Mouse (Mus musculus): ENCODE measurements around the gene Zeb2. TPM values are rescaled to one million over a fixed set of nuclear protein-coding genes. Genes with fewer than 3 reads are reported as not detected.

The Zeb2 gene
- polyA plus RNA-seq, 1 experiment from 2014 or later, result 31.5 TPM

DNA sequence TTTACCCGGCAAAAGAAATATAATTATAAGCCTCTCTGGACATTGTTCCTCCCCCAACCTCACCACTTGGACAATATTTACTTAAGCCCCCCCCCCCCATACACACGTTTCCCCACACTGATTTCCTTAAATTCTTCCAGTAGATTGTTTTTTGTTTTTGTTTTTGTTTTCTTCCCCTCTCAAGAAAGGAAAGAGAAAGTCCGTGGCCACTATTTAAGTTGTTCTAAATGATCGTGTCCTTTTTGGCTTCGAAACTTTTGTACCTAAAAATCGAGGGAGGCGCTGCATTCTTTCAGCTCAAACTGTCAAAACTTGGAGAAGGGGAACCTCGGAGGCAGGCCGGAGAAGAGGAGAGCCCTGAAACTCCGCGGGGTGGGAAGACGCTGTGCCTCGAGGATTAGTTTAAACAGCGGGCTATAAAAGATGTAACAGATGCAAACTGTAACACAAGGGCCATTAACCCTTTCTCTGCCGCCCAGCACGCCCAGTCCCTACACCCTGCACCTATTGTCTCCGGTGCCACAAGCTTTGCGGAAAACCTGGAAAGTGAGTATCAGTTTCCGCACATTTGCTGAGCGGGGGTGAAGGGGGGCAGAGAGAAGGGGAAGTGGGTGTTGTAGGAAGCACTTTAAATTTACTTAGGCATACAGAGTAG is 6.3 kb downstream of the Zeb2 start:
- Histone ChIP-seq H3K27me3 (replicated peaks) (no peaks in the 10 kb centered on the region), H3K27ac (peak overlapping the region; percentile 91), H3K4me2 (peak overlapping the region; percentile 94), H3K9me3 (no peaks in the 10 kb centered on the region), H3K4me3 (peak overlapping the region; percentile 75), H3K4me1 (peaks cover 50% of the 10 kb centered on the region), H3K9ac (peak overlapping the region; percentile 79), H3K36me3 (replicated peaks) (no peaks in the 10 kb centered on the region)
- WGBS, result under 1% methylated on average over 20 of the region's 20 CpGs
- no peak for ATAC-seq (replicated peaks)

DNA sequence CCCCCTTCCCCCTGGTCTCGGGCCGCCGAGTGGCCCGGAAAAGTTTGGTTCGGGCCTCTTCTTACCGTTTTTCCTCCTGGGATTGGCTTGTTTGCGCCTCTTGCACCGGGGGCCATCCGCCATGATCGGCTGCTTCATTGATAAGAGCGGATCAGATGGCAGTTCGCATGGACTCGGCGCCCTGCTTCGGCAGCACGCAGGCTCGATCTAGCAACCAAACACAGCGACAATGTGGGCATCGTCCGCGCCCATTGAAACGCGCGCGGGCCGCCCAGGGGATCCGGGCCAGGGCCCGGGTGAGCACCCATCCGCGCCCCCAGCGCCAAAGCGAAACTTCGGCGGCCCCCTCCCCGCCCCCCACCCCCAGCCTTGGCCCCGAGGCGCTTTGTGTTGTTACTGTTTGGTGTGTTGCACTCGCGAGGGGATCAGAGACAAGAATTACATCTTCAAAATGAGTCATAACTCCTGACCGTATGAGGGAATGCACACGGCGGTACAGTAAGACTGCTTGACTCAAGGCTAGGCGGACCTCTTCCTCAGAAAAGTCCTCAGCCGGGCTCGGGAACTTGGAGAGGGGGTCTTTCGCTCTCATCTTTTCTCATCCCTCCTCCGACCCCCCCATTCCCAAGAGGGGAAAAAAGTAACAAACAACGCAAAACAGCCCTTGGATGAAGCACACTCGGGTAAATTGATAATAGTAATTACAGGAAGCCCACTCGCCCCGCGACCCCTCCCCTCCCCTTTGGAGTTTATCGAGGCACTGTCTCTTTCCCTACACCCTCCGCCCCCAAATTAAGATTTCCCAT is 7.0 kb downstream of the Zeb2 start:
- Histone ChIP-seq H3K27ac (peak overlapping the region; percentile 91), H3K36me3 (replicated peaks) (no peaks in the 10 kb centered on the region), H3K9me3 (no peaks in the 10 kb centered on the region), H3K4me3 (peak overlapping the region; percentile 75), H3K4me1 (peaks cover 48% of the 10 kb centered on the region), H3K27me3 (replicated peaks) (no peaks in the 10 kb centered on the region), H3K9ac (peak overlapping the region; percentile 79), H3K4me2 (peak overlapping the region; percentile 94)
- peak; percentile 37 for ATAC-seq (replicated peaks)
- WGBS, result under 1% methylated on average over 54 of the region's 54 CpGs

DNA sequence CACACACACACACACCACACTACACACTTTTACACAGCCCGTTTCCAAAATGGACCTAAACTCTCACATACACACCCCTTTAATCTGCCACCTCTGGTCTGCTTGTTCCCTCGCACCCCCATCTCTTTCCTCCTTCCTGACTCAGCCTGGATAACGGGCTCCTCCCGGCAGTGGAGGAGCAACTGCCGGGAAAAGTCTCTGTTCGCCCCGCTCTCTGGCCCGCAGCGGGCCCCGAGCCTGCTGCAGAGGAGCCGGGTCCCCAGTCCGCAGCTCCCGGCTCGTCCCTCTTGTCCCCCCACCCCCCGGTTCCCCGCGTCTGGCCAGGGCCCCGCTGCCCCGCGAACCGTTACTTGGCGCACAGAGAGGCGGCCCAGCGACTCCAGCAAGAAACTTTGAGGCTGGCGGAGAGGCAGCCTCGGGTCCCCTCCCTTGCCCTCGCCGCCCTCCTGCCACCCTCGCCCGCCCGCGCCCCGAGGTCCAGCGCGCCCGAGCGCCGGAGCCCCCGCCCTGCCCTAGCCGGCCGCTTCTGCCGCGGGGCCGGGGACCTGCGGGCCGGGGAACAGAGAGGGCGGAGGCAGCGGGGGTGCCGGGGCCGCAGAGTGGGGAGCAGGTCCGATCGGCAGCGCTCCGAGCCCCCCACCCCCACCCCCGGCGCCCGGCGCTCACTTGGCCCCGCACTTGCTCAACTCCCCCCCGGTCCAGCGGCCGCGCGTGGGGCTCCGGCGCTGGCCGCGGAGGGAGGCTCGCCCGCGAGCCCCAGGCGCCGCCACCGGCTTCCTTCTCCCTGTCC is 7.8 kb downstream of the Zeb2 start:
- peak; percentile 29 for ATAC-seq (replicated peaks)
- no peaks in the 10 kb centered on the region for H3K27me3 ChIP-seq (replicated peaks)
- no peaks in the 10 kb centered on the region for H3K36me3 ChIP-seq (replicated peaks)
- H3K4me3 ChIP-seq, result peak overlapping the region; percentile 75
- peak overlapping the region; percentile 94 for H3K4me2 ChIP-seq
- peaks cover 50% of the 10 kb centered on the region for H3K4me1 ChIP-seq
- H3K9ac ChIP-seq, result peak overlapping the region; percentile 79
- 1% methylated on average over 48 of the region's 74 CpGs for WGBS
- no peaks in the 10 kb centered on the region for H3K9me3 ChIP-seq
- peak overlapping the region; percentile 91 for H3K27ac ChIP-seq

DNA sequence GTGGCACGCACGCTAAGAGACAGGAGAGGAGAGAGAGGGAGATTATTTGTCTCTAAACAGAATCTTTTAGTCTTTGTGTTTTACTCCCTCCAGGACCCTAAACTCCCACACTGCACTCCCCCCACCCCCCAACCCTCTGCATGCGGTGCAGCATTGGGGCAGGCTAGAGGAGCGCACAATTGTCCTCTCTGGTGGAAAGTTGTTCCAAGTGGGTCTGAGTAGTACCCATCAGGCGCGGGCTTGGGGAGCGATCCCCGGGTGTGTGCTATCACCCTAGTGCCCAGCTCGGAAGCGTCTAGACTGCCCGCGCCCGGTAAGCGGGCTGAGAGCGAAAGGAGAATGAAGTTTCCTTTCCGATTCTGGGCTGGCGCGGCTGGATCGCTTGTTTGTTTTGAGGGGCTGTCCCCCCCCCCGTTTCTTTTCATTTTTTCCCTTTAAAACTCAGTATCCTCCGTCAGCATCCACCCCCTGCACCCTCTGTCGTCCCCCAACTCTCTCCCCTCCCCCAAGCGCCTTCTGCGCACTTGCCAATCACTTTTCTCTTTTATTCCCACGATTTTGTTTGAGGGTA is 8.6 kb downstream of the Zeb2 start:
- peak overlapping the region; percentile 94 for H3K4me2 ChIP-seq
- under 1% methylated on average over 24 of the region's 25 CpGs for WGBS
- H3K4me3 ChIP-seq, result peak overlapping the region; percentile 75
- H3K4me1 ChIP-seq, result peaks cover 50% of the 10 kb centered on the region
- H3K27me3 ChIP-seq (replicated peaks), result no peaks in the 10 kb centered on the region
- peak; percentile 64 for ATAC-seq (replicated peaks)
- H3K27ac ChIP-seq, result peak overlapping the region; percentile 91
- H3K36me3 ChIP-seq (replicated peaks), result no peaks in the 10 kb centered on the region
- H3K9ac ChIP-seq, result peak overlapping the region; percentile 79
- H3K9me3 ChIP-seq, result no peaks in the 10 kb centered on the region

DNA sequence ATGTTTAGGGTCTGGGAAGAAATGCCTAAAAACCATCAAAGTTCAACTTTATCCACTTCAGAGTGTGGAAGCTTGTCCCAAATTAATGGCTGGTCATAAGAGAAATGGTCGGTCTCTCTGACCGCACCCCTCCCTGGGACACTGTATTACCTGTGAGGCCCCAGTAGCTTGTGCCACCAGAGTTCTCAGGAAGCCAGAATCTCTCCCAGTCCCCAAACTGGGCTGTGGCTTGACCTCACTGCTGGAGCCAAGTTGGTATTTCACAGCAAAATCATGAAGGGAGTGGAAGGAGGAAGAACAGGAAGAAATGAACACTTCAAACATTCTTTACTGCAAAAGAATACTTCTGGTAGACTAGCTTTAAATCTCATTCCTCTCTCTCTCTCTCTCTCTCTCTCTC is 9.6 kb downstream of the Zeb2 start:
- H3K27me3 ChIP-seq (replicated peaks), result no peaks in the 10 kb centered on the region
- peak overlapping the region; percentile 75 for H3K4me3 ChIP-seq
- H3K9ac ChIP-seq, result peak overlapping the region; percentile 1; the same call in 1 of the 2 replicates
- peak overlapping the region; percentile 94 for H3K4me2 ChIP-seq
- H3K27ac ChIP-seq, result peak overlapping the region; percentile 91
- no peaks in the 10 kb centered on the region for H3K36me3 ChIP-seq (replicated peaks)
- no peaks in the 10 kb centered on the region for H3K9me3 ChIP-seq
- WGBS, result 16% methylated on average over 2 of the region's 2 CpGs
- peaks cover 56% of the 10 kb centered on the region for H3K4me1 ChIP-seq
- no peak for ATAC-seq (replicated peaks)

DNA sequence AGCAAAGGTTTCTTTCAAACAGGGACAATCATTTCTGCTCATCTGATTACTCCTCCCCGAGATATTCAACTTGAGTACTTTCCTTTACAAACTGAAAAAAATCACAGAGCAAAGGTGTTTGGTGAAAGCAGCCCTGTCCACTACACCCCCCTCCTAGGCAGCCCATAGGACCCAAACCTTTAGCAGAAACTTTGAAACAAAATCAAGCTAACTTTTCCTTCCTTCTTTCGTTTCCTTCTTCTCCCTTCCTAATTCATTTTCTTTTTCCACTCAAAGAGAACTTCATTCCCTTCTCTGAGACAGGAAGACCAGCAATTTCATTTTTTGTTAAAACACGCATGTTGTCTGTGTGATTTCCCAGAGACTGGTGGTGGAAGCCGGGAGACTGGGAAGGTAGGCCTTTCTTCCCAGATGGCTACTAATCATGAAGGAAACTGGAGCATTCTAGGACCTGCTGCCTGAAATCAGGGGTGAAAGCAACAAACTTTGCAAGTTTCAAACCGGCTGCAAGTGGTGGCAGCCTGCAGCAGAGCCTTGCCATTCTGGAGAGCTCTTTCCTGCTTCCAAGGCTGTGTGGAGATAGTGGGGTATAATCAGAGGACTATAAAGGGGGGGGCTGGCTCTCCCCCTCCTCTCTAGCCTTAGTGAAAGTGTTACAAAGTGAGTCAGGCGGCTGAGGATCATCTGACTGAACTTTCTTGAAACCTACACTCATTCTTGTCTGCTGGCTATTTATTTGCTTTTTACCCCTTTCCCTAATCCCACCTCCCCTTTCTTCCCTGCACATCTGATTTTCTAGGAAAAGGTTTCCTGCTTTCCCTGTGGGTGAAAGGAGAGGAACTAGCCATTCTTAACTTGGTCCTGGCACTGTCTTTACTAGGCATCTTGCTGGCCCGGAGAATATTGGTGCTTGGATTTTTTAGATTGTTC is 11.0 kb downstream of the Zeb2 start:
- WGBS, result 32% methylated on average over 7 of the region's 7 CpGs
- Histone ChIP-seq H3K4me1 (peaks cover 66% of the 10 kb centered on the region), H3K9me3 (no peaks in the 10 kb centered on the region), H3K9ac (peak overlapping the region; percentile 20; the same call in 1 of the 2 replicates), H3K27ac (peak overlapping the region; percentile 38; the same call in 1 of the 2 replicates), H3K4me2 (peak overlapping the region; percentile 94), H3K4me3 (peak overlapping the region; percentile 15; the same call in 1 of the 2 replicates), H3K36me3 (replicated peaks) (no peaks in the 10 kb centered on the region), H3K27me3 (replicated peaks) (no peaks in the 10 kb centered on the region)
- no peak for ATAC-seq (replicated peaks)

DNA sequence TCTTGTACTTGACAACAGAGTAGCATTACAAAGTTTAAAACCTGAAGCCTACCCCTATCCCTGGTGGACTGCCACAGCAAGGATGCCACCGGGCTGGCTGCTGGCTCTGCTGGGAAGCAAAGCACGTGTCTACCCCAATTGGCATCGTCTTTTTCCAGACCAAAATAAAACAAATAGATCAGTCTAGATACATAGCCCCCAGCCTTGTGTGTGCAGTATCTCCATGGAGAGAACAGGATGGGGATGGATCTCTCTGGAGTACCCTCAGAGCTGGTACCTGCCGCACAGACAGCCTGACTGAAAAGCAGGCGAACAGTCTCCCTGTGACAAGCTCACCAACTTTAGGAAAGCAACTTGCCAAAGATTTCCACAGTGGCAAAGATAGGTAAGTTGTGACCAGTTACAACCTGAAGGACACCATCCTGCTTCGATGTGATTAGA is 11.9 kb downstream of the Zeb2 start:
- Histone ChIP-seq H3K4me1 (peaks cover 68% of the 10 kb centered on the region), H3K36me3 (replicated peaks) (no peaks in the 10 kb centered on the region), H3K9ac (no peak overlapping the region), H3K27me3 (replicated peaks) (no peaks in the 10 kb centered on the region), H3K4me3 (0 out of 2 replicates have a peak overlapping the region, but pooled peaks have one; percentile 1), H3K4me2 (peak overlapping the region; percentile 94), H3K9me3 (no peaks in the 10 kb centered on the region), H3K27ac (peak overlapping the region; percentile 45; the same call in 1 of the 2 replicates)
- no peak for ATAC-seq (replicated peaks)
- WGBS, result 28% methylated on average over 6 of the region's 6 CpGs

DNA sequence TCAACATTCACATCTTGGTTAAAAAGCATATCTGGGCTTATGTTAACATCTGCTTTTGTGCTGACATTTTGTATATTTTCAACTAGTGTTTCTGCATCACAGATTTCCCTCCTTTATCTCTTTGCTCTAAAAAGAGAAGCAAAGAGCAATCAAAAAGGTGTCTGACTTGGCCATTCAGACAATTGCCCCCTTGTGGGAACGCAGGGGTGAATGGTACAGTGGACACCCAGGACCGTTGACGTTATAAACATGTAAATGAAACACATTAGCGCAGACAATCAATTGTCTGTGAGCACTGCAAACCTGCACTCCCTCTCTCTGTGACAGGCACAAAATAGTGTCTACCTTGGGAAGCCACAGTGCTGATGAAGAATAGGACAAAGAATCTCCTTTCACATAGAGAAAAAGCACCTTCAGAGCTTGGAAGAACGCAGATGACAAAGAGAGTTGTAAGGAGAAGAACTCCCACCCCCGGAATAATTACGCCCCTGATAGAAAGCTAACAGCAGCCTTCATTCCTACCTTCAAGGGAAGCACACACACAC is 12.6 kb downstream of the Zeb2 start:
- H3K9ac ChIP-seq, result peak overlapping the region; percentile 8; the same call in 1 of the 2 replicates
- H3K36me3 ChIP-seq (replicated peaks), result no peaks in the 10 kb centered on the region
- peak overlapping the region; percentile 94 for H3K4me2 ChIP-seq
- peak overlapping the region; percentile 45 for H3K27ac ChIP-seq
- no peak overlapping the region for H3K4me3 ChIP-seq
- H3K27me3 ChIP-seq (replicated peaks), result no peaks in the 10 kb centered on the region
- 5% methylated on average over 7 of the region's 7 CpGs for WGBS
- H3K9me3 ChIP-seq, result no peaks in the 10 kb centered on the region
- no peak for ATAC-seq (replicated peaks)
- H3K4me1 ChIP-seq, result peaks cover 63% of the 10 kb centered on the region

DNA sequence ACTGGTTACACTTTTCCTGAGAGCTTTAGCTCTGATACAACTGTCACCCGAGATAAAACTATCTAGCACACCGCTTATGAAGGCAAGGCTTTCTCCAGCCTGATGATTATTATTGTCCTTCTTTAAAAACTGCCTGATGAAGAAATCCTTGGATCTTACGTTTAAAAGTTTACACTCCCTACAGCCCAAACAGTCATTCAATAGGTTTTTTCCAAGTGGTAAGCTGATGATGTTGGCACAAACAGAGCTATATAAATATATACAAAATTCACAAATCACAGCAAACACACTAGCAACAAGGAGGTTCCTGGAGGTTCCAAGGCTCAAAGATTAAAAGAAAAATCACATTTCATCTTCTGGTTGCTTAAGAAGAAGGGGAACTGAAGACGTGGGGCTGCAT is 13.1 kb downstream of the Zeb2 start:
- 35% methylated on average over 4 of the region's 4 CpGs for WGBS
- no peak for ATAC-seq (replicated peaks)
- H3K4me2 ChIP-seq, result peak overlapping the region; percentile 94
- no peak overlapping the region for H3K9ac ChIP-seq
- no peaks in the 10 kb centered on the region for H3K36me3 ChIP-seq (replicated peaks)
- H3K4me1 ChIP-seq, result peaks cover 63% of the 10 kb centered on the region
- no peaks in the 10 kb centered on the region for H3K27me3 ChIP-seq (replicated peaks)
- H3K27ac ChIP-seq, result peak overlapping the region; percentile 45
- H3K9me3 ChIP-seq, result no peaks in the 10 kb centered on the region
- no peak overlapping the region for H3K4me3 ChIP-seq

DNA sequence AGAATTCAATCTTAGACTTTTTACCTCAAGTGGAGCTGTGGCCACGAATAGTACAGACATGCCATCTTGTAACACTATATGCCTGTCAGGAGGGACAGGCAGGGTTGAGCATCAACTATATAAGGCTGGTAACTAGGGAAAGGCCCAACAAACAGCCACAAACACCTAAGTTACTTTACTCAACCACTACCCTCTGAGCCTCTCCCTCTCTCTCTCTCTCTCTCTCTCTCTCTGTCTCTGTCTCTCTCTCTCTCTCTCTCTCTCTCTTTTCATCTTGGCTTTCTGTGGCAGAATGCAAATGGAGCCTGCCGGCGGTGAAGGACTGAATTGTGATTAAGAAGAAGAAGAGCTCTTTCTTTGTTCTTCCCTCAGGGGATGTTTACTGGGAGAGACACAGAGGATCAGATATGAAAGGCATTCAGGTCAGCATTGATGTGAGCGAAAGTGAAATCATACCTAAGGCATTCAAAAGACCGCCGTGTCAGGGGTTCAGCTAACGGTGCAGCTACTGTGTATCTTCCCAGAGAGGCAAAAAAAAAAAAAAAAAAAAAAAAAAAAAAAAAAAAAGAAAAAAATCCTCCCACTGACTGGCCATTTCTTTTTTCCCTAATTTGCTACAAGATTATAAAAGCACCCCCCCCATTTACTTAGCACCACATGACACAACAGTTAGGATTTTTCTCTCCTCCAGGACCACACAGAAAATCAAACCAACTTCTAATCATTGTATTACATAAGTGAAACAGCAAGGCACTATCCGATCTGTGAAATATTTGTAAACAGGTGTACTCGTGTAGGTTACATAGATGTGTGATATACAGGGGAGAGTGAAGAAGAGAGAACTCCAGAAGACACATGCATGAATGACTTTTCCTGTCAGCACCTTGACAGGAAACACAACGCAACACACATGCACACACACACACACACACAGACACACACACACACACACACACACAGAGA is 13.9 kb downstream of the Zeb2 start:
- no peak overlapping the region for H3K4me3 ChIP-seq
- no peaks in the 10 kb centered on the region for H3K36me3 ChIP-seq (replicated peaks)
- no peaks in the 10 kb centered on the region for H3K9me3 ChIP-seq
- peak; percentile 58 for ATAC-seq (replicated peaks)
- peak overlapping the region; percentile 39; the same call in 1 of the 2 replicates for H3K27ac ChIP-seq
- H3K4me2 ChIP-seq, result peak overlapping the region; percentile 94
- peak overlapping the region; percentile 14; the same call in 1 of the 2 replicates for H3K9ac ChIP-seq
- WGBS, result 14% methylated on average over 10 of the region's 10 CpGs
- no peaks in the 10 kb centered on the region for H3K27me3 ChIP-seq (replicated peaks)
- peaks cover 57% of the 10 kb centered on the region for H3K4me1 ChIP-seq

Measured in midbrain, embryonic 15.5 days (tissue).